Mouse (Mus musculus) WW6 (cell line): ENCODE measurements around the gene Neurl2.
A peak's percentile ranks its signal among the peaks of the same experiment; 100 is the strongest.
"Not testable (repeated sequence)": the region's sequence is repeated elsewhere in the genome, so short reads cannot be mapped to it uniquely, and the experiment has no call there.

ENCODE experiments used
- DNase-seq: peaks from one replicate; pipeline ENCODE4 v3.0.0-alpha.2; 2013; ENCODE audit warnings: low read depth, low spot score

Neurl2 gene

GRCm38 (mm10) chr2:164857842-164858553 lies 24.7 kb upstream of the Neurl2 start:
- DNase-seq, result no peak

GRCm38 (mm10) chr2:164857101-164857821 lies 24.0 kb upstream of the Neurl2 start, which contains the start of gene Pltp:
Gene Pltp (minus strand): TSS chr2:164857711.
- DNase-seq, result no peak

GRCm38 (mm10) chr2:164856309-164857100 lies 23.2 kb upstream of the Neurl2 start:
- DNase-seq, result no peak

DNA sequence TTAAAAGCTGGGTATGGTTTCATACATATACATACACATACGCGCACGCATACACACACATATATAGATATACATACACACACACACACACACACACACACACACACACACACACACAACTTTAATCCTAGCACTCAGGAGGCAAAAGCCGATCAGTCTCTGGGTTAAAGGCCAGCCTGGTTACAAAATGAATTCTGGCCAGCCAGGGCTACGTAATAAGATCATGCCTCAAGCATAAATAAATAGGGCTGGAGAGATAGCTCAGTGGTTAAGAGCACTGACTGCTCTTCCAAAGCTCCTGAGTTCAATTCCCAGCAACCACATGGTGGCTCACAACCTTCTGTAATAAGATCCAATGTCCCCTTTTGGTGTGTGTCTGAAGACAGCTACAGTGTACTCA lies 22.3 kb upstream of the Neurl2 start:
- DNase-seq, result not testable (repeated sequence)

DNA sequence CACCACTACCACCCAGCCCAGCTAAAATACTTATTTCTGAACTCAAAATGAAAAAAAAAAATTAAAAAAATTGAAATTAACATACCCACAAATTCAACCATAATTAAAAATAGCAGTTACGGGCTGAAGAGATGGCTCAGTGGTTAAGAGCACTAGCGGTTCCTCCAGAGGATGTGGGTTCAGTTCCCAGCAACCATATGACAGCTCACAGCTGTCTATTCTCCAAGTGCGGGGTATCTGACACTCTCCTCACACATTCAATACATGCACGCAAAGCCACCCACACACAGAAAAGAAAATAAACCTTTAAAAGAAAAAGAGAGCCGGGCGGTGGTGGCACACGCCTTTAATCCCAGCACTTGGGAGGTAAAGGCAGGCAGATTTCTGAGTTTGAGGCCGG lies 16.8 kb upstream of the Neurl2 start:
- no peak for DNase-seq

- no peak for DNase-seq
These were observed 12.5 kb upstream of the Neurl2 start for GRCm38 (mm10) chr2:164845782-164846181.

GRCm38 (mm10) chr2:164835164-164835563 lies 1.9 kb upstream of the Neurl2 start:
- no peak for DNase-seq

- no peak for DNase-seq
These were observed 1.3 kb upstream of the Neurl2 start for GRCm38 (mm10) chr2:164834531-164834930.

GRCm38 (mm10) chr2:164832748-164833301 lies 431 bp downstream of the Neurl2 start, which contains the start of gene Ctsa:
Gene Ctsa (plus strand): TSS chr2:164832873.
- DNase-seq, result no peak

DNA sequence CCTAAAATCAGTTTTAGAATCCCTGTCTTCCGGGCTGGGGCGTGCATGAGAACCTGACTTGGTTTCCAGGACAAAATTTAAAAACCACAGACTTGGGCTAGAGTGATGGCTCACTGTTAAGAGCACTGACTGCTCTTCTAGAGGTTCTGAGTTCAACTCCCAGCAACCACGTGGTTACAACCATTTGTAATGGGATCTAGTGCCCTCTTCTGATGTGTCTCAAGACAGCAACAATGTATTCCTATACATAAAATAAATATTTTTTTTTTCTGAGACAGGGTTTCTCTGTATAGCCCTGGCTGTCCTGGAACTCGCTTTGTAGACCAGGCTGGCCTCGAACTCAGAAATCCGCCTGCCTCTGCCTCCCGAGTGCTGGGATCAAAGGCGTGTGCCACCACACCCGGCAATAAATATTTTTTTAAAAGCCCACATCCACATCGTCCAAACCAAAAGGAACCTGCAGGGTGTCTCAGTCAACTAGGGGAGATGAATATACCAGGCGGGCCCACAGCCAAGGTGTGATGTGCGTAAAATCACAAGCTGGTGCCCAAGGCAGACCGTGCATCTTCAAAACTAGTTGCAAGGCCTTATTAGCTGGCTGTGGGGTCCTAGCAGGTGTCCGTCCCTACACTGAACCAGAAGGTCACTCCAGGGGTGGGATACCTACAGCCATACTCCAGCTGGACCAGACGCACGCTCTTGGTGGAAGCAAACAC lies 1.1 kb downstream of the Neurl2 start:
- no peak for DNase-seq

GRCm38 (mm10) chr2:164831029-164831428 lies 2.2 kb downstream of the Neurl2 start:
- no peak for DNase-seq

- DNase-seq, result no peak
These were observed 4.2 kb downstream of the Neurl2 start for GRCm38 (mm10) chr2:164829090-164829489.

DNA sequence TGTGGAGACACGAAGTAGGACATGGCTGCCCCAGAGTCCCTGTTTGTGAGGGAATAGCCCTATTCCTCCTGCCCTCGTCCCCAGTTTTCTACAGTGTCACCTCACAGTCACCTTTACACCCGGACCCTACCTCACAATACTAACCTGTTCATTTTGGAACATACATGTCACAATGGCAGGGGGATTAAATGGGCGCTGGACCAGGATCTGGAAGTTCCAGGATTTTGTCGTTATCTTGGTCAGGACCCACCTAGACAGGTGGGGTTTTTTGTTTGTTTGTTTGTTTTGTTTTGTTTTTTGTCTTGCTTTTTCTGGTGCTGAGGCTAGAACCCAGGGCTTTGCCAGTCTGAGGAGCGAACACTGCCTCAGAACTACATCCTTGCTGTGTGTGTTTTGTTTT lies 4.8 kb downstream of the Neurl2 start, which contains the start of gene Spata25:
Spata25 (minus strand) TSS at position 101 of the 400 bp plus-strand sequence.
- no peak for DNase-seq

DNA sequence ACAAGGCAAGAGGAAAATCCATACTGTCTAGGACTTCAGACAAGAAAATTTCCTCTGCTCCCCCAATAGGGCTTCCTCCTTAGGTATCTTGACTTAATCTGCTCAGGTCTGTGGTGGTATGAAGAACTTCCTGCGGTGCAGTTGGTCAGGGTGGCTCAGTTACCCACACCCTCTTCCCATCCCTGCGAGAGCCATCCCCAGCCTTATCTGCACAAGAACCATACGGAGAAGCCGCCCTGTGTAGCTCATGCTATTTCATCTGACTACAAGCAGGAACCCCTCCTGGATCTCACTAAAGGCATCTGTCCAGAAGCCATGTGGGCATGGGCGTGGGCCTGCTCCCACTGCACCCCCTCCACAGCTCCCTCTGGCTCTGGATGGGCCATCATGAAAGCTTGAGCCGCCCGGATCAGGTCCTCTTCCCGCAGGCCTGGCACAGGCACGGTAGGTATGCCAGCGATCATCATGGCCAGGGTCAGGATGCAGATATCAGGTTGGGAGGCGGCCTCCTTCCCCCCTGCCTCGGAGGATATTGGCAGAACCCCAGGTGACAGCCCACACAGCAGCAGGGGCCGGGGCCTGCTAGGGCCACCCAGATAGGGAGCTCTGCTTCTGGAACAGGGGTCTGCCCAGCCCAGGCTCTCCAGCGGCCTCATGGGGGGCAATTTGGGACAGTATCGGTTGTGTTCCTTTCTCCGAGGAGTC lies 6.0 kb downstream of the Neurl2 start:
- DNase-seq, result no peak

DNA sequence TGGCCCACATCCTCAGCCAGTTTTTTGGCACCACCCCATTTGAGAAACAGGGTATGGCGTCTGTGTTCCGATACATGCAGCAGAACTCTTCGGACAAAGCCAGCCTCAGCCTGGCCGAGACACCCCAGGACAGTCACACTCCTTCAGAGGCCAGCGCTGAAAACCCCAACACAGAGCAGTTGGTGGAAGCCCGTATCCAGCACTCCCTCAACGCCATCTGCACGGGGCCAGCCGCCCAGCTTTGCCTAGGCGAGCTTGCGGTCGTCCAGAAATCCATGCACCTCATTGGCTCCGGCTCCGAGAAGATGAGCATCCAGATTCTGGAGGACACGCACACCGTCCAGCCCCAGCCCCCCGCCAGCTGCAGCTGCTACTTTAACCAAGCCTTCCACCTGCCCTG lies 7.7 kb downstream of the Neurl2 start:
- DNase-seq, result no peak

GRCm38 (mm10) chr2:164823969-164824368 lies 9.3 kb downstream of the Neurl2 start:
- DNase-seq, result no peak

- no peak for DNase-seq
These were observed 10.1 kb downstream of the Neurl2 start for GRCm38 (mm10) chr2:164823181-164823585.

- DNase-seq, result peak; percentile 94
These were observed 10.6 kb downstream of the Neurl2 start, which contains the start of gene Zswim1 for GRCm38 (mm10) chr2:164822636-164823165. Gene Zswim1 (plus strand): TSS chr2:164822686.

GRCm38 (mm10) chr2:164821060-164821459 lies 12.2 kb downstream of the Neurl2 start:
- DNase-seq, result no peak

GRCm38 (mm10) chr2:164817703-164818102 lies 15.6 kb downstream of the Neurl2 start:
- no peak for DNase-seq
